Mouse (Mus musculus) brown adipose tissue, adult 24 weeks (tissue): ENCODE data around the gene Pcca. TPM values are rescaled to one million over a fixed set of nuclear protein-coding genes. Genes with fewer than 3 reads are reported as not detected.

Experiments
- H3K27ac ChIP-seq: fragments of 200-500 bp; replicated peaks from 2 replicates; pipeline ENCODE4 v1.5.1; 2012; ENCODE audit warnings: low read depth, mild to moderate bottlenecking, low read length
- H3K4me1 ChIP-seq: fragments of 200-500 bp; 2 replicates; pipeline ENCODE4 v1.6.1; 2012; ENCODE audit warnings: low read length, mixed read lengths; ENCODE audit not compliant: control insufficient read depth, insufficient read depth, insufficient read length
- H3K4me3 ChIP-seq: fragments of 200-500 bp; 2 replicates; pipeline ENCODE4 v1.5.1; 2012; ENCODE audit warnings: low read depth, mild to moderate bottlenecking, low read length, moderate library complexity; ENCODE audit not compliant: insufficient read depth
- polyA plus RNA-seq: library from polyadenylated mRNA; stranded (reverse); fragments of >200 nt; gene quantifications from 2 replicates; pipeline ENCODE4 v1.2.4, GENCODE M21; 2012; ENCODE audit not compliant: missing spikeins, insufficient read depth, insufficient read length

The Pcca gene
- 344 and 349 TPM in 2 replicates for polyA plus RNA-seq

GRCm38 (mm10) chr14:122534017-122534924 lies at the start of gene Pcca:
Gene Pcca, plus strand, starts transcription at chr14:122534324.
- peak within 1 kb of the TSS; percentile 66 for H3K4me3 ChIP-seq
- peaks cover 2% of the 10 kb centered on the region; the same call in 1 of the 2 replicates for H3K4me1 ChIP-seq
- H3K27ac ChIP-seq: peak within 1 kb of the TSS; percentile 1; the same call in 1 of the 2 replicates

DNA sequence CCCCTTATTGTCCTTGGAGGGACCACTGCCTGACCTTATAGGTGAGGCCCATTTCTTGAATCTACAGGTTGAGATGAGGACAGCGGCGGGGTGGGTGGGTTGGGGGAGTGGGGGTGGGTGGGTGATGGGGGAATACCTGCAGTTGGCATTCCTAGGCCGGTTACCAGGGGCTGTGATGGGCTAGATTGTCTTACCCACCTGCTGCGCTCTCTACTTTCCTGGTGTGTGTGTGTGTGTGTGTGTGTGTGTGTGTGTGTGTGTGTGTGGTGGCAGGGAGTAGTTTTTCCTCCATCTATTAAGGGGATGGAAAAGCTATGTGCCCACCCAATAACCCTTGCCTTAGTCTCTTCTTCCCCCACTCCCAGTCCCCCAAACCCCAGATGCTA lies 49.7 kb upstream of the Pcca start:
- Histone ChIP-seq H3K4me3 (no peak overlapping the region), H3K27ac (no peak overlapping the region), H3K4me1 (no peaks in the 10 kb centered on the region)

DNA sequence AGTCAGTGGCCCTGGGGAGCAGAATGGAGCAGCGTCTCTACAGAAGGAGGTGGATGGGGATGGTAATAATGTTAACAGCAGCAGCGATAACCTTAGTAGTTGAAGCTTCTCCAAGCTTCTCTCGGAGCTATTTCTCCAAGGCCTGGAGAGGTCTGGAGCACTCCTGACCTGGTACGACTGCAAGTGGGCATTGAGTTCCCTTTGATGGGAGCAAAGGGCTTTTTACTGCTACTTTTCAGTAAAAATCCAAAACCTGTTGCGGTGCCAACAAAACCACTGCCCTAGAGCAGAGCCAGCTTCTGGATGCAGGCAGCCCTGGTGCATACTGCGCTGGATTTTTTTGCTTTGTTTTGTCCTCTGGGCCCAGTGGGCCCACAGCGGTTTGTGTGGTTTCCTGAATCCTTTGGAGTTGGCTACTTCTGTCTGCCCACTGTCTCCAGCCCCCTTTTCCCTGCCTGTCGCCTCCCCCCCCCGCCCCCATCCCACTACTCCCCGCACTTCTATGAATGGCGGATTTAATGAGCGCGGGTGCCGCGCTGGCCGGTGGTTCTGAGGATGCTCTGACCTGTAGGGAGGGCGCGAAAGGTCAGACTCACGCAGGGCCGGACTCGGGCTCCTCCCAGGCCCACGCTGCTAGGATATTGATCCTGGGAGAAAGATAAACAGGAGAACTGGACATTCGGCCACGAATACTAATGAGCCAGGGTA lies 49.1 kb upstream of the Pcca start:
- Histone ChIP-seq H3K4me1 (no peaks in the 10 kb centered on the region), H3K27ac (no peak overlapping the region), H3K4me3 (no peak overlapping the region)

DNA sequence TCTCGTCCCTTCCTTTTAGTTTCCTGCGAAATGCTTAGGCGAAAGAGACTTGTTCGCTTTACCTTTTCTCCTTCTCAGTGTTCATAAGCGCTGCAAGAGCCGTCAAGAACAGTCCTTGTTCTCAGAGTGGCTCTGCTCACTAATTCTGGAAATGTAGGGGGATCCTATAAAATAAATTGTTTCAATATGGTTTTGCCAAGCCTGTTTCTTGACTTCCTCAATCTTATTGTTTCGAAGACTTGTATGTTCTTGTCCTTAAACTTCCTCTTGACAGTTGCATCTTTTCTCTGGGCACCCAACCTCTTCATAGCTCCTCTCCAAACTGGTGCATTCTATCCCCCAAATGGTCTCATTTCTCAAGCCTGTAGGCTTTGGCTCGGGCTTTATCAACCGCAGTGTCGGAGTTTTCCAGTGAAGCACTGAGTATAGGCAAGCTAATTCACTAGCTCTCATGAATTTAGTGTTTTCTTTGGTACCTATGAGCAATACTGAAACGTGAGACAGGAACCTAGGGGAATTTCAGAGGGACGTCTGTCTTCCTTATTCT lies 48.4 kb upstream of the Pcca start:
- no peak overlapping the region for H3K27ac ChIP-seq
- H3K4me1 ChIP-seq: no peaks in the 10 kb centered on the region
- H3K4me3 ChIP-seq: no peak overlapping the region

DNA sequence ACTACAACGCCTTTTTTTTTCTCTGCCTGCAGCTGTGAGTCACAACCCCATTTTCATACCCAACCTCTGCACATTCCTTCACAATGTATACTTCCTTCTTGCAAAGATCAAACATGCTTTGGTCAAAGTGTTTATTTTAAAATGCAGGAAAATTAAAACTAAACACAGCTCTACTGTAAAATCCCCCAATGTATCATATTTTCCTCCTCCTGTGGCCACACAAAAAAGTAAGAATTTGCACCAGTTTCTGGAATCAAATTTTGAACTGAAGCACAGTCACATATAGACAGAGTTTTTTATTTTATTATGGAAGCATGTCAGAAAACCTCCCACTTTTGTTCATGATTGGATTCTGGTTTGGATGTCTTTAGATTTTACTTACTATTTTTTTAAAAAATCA lies 47.5 kb upstream of the Pcca start:
- no peaks in the 10 kb centered on the region for H3K4me1 ChIP-seq
- H3K27ac ChIP-seq: no peak overlapping the region
- no peak overlapping the region for H3K4me3 ChIP-seq

DNA sequence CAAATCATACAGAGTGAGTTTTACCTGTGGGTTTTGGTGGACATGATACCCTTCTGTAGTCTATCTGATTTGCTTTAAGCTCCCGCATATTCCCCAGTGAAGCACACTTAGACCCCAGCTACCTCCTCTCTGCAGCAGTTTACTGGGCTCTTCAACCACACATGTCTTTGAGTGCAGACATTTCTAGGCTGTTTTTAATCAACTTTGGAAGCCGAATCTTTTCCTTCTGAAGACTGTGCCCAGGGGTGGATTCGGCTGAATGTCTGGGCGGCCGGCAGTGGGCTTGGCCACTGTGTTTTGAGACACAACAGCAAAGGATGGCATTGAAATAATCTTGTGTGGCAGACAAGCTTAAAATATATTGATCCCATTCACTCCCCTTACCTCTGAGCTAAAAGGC lies 46.8 kb upstream of the Pcca start:
- H3K27ac ChIP-seq: no peak overlapping the region
- no peak overlapping the region for H3K4me3 ChIP-seq
- H3K4me1 ChIP-seq: no peaks in the 10 kb centered on the region

- Histone ChIP-seq H3K4me3 (no peak overlapping the region), H3K27ac (no peak overlapping the region), H3K4me1 (no peaks in the 10 kb centered on the region)
Measured at GRCm38 (mm10) chr14:122489041-122489440, 45.1 kb upstream of the Pcca start.

- no peak overlapping the region for H3K4me3 ChIP-seq
- no peak overlapping the region for H3K27ac ChIP-seq
- no peaks in the 10 kb centered on the region for H3K4me1 ChIP-seq
Measured at GRCm38 (mm10) chr14:122489686-122490414, 44.3 kb upstream of the Pcca start.

- Histone ChIP-seq H3K4me3 (no peak within 1 kb of the TSS), H3K4me1 (no peaks in the 10 kb centered on the region), H3K27ac (no peak within 1 kb of the TSS)
Measured at GRCm38 (mm10) chr14:122490441-122491328, 43.4 kb upstream of the Pcca start, which contains the start of gene Gm10837. Gene Gm10837, plus strand, starts transcription at chr14:122490586.

DNA sequence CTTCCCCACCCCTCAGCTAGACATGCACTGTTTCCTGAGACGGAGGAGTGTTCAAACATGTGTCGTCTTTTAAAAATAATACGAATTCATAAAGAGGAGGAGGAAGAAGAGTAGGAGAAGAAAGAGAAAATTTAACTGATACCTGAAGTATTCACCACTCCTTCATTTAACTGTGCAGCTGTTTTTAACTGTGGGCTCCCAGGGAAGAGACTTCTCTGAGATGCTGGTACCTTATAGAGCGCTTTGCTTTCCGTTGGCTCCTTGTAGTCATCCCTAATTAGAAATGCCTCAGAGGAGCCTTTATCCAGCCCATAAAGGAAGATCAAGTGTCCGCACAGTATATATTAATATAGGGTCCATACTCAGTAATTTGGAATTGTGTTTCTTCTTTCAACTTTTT lies 42.6 kb upstream of the Pcca start:
- Histone ChIP-seq H3K4me3 (no peak overlapping the region), H3K27ac (no peak overlapping the region), H3K4me1 (no peaks in the 10 kb centered on the region)

- Histone ChIP-seq H3K27ac (no peak overlapping the region), H3K4me1 (no peaks in the 10 kb centered on the region), H3K4me3 (no peak overlapping the region)
Measured at GRCm38 (mm10) chr14:122492015-122492414, 42.1 kb upstream of the Pcca start.

DNA sequence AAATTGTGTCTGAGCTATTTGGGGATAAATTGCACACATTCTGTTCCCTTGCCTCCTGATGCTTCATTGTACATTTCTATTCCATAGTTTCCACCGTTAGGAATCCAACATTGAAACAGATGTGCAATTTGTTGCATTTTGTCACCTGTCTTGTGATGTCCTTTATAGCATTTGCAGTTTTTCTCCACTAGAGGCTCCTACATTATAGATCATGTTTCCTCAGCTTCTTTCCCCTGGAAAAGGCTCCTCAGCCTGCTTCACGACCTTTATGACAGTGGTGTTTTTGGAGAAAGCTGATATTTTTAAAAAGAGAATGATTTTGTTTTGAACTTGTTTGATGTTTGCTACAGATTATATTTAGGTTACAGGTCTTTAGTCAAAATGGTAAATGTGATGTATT lies 25.1 kb upstream of the Pcca start:
- Histone ChIP-seq H3K4me3 (no peak overlapping the region), H3K4me1 (no peaks in the 10 kb centered on the region), H3K27ac (no peak overlapping the region)

GRCm38 (mm10) chr14:122511519-122511918 lies 22.6 kb upstream of the Pcca start:
- Histone ChIP-seq H3K4me3 (no peak overlapping the region), H3K27ac (no peak overlapping the region), H3K4me1 (no peaks in the 10 kb centered on the region)

GRCm38 (mm10) chr14:122513511-122514036 lies 20.6 kb upstream of the Pcca start:
- Histone ChIP-seq H3K4me3 (no peak overlapping the region), H3K27ac (no peak overlapping the region), H3K4me1 (no peaks in the 10 kb centered on the region)
